Mouse (Mus musculus) CH12.LX (cell line): ENCODE measurements around the gene Ube2v1.

ENCODE experiments used
- CTCF ChIP-seq, 2 experiments: IDR thresholded peaks in 1 of 2; conservative IDR thresholded peaks in 1 of 2; 2 replicates each; pipeline ENCODE4 v1.5.1; 2011 to 2012; ENCODE audit warnings: low read depth in 2 of 2, low read length in 2 of 2, improper control_type of control experiment in 1 of 2, inconsistent platforms in 1 of 2, mild to moderate bottlenecking in 1 of 2, moderate library complexity in 1 of 2
- IRF4 ChIP-seq: IDR thresholded peaks from 2 replicates; pipeline ENCODE4 v1.6.1; 2014; ENCODE audit warnings: low read depth, mild to moderate bottlenecking, inconsistent platforms, low read length, improper control_type of control experiment
- MAX ChIP-seq: IDR thresholded peaks from 2 replicates; pipeline ENCODE4 v1.6.1; 2011; ENCODE audit warnings: low read length, improper control_type of control experiment
- POLR2A ChIP-seq: IDR thresholded peaks from 2 replicates; pipeline ENCODE4 v1.6.1; 2011; ENCODE audit warnings: low read depth, mild to moderate bottlenecking, improper control_type of control experiment, low read length
- POLR2AphosphoS2 ChIP-seq: IDR thresholded peaks from 2 replicates; pipeline ENCODE4 v1.6.1; 2011; ENCODE audit warnings: low read depth, low read length, improper control_type of control experiment

GRCm38 (mm10) chr2:167562101-167562500 lies 69.8 kb downstream of the Ube2v1 start:
- TF ChIP-seq CTCF (conservative IDR thresholded peaks at IDR 0.05 in 1 of 2, IDR thresholded peaks at IDR 0.05 in 1 of 2; ENCODE audit: low read depth in 2 of 2, low read length in 2 of 2) (no peak), MAX (no peak), IRF4 (no peak), POLR2A (no peak), POLR2AphosphoS2 (no peak)
